Mouse (Mus musculus): Measurements from ENCODE around the gene Mlh1.

The Mlh1 gene

DNA sequence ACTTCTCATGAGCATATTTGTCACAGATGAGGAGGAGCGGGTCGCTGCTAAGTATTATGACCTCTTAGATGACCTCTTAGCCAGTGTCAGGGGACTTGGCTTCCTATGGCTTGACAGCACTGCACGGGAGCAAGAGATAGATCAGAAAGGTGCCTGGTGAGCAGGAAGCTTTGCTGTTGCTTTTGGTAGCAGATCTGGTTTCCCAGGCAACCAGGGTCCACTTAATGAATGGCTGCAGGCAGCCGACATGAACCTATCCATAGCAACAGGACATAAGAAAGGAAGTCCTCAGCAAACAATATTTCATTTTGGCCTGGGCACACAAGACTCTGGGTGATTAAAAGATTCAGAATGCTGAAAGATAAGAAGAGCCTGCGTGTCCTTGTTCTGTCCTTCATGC is 14.1 kb upstream of the Mlh1 start:
- DNase-seq (ENCODE audit: low read depth, low spot score): no peak

DNA sequence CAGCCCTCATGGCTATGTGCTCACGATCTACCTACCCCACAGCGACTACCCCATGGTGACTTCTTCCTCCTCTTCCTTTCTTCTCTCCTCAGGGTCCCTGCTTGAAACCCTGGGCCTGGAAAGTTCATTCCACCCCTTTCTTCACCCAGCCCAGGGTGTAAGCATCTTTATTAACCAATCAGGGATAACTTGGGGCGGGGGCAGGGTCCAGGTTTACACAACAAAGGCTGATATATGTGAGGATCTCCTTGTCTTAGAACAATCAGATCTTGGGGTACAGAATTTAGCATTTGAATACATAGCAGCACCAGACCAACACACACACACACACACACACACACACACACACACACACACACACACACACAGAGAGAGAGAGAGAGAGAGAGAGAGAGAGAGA is 13.5 kb upstream of the Mlh1 start:
- no peak for DNase-seq (ENCODE audit: low read depth, low spot score)

DNA sequence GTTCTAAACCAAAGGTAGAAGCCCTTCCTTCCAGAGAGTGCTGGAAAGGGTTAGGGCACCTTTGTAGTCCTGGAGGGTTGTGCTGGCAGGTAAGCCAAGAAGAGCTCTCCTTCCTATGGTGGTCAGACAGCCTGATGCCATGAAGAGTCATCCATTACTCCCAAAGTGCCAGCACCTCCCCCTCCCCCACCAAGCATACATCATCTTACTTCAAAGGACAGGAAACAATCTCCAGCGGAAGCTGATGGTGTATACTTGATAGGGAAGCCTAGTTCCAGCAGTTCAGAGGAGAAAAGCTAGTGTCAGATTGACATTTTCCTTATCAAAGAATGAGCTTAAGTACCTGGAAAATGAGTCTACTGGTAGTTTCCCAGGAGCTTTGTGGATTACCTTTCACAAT is 3.6 kb upstream of the Mlh1 start:
- DNase-seq (ENCODE audit: low read depth, low spot score): no peak

DNA sequence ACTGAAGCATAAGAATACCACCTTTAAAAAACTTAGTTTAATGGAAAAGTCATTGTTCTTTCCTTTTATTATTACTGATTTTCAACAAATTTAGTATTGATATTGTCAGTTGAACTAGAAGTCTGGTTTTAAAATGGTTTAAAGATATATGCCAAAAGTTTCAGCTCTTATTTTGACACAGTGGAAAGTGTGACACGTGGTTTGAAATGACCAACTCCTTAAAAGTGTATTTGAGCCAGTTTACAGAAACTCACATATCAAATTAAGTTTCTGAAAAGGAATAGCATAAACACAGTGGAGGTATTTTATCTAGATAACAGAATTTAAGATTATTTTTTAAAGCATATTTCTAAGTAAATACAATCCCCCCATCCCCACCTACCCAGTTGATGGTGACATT is 2.4 kb upstream of the Mlh1 start:
- no peak for DNase-seq (ENCODE audit: low read depth, low spot score)

DNA sequence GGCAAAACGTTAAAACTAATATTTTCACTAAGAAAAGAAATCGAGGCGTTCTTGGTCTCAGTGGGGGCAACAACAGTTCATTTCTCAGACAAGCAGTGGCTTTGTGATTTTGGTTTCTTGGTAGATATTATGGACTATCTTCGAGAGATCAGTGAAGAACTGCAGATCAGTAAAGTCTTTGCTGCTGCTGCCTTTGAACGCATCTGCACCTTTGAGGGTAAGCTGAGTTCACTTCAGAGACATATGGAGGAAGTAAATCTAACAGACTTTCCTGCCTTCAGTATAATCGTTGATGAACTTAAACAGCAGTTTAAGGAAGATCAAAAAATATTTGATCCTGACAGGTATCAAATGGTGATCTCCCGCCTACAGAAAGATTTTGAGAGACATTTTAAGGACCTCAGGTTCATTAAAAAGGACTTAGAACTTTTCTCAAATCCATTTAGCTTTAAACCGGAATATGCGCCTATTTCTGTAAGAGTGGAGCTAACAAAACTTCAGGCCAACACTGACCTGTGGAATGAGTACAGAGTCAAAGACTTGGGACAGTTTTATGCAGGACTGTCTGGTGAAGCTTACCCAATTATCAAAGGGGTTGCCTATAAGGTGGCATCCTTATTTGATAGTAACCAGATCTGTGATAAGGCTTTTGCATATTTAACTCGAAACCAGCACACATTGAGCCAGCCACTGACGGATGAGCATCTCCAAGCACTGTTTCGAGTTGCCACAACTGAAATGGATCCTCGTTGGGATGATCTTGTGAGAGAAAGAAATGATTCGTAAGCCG is 1.6 kb upstream of the Mlh1 start:
- no peak for DNase-seq (ENCODE audit: low read depth, low spot score)

DNA sequence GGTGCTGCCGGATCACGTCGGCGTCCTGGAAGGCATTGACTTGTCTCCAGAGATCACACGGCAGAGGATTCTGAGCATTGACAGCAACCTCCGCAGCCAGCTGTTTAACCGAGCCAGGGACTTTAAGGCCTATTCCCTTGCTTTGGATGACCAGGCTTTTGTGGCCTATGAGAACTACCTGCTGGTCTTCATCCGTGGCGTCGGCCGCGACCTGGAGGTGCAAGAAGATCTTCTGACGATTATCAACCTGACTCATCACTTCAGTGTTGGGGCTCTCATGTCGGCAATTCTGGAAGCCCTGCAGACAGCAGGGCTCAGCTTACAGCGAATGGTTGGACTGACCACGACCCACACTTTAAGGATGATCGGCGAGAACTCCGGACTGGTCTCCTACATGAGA is 765 bp upstream of the Mlh1 start:
- no peak for DNase-seq (ENCODE audit: low read depth, low spot score)

DNA sequence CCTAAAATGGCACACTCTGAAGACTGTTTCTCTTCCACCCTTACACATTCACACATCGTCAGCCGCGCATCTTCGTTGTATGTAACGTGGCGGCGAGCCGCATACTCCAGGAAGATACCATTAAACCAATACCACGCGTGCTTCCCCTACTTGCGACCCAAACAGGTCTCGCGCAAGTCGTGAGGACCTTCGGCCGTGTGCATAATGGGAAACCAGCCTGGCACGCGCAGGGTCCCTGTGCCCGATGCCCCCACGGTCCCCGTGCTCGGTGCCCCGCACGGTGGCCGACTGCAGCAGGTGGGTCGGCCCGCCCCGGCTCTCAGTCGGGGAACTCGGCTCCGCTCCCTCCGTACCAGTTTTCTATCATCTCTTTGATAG is 546 bp downstream of the Mlh1 start:
- DNase-seq (ENCODE audit: low read depth, low spot score): no peak

DNA sequence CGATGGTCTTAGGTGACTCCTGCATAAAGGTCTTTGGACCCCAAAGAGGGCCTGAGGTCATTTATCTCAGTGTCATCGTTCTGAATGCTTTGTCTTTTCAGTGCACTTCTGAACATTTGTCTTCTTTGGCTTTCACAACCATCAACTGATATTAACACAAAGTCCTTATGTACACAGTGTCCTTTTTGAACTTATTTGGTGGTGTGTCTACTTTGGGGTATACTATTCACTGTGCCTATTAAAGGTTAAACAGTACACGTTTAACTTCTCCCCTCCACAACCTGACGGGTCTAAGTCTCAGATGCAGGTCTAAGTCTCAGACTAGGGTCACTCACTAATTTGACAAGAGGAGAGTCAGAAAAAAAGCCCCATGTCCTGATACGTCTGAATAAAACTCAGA is 985 bp downstream of the Mlh1 start:
- no peak for DNase-seq (ENCODE audit: low read depth, low spot score)

DNA sequence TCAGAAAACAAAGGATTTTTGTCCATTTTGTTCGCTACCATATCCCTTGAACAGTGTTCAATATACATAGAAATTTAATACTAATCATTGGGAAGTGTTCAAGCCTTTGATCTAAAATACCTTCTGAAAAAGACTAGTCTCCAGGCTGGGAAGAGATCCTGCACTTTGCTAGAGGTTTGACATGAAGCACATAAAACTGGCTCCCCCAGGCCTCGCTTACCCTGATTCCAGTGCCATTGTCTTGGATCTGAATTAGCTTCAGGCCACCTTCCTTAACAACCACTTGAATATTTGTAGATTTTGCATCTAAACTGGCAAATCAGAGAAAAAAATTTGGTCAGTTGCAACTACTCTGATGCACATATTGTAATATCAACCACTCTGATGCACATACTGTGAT is 3.6 kb downstream of the Mlh1 start:
- no peak for DNase-seq (ENCODE audit: low read depth, low spot score)

DNA sequence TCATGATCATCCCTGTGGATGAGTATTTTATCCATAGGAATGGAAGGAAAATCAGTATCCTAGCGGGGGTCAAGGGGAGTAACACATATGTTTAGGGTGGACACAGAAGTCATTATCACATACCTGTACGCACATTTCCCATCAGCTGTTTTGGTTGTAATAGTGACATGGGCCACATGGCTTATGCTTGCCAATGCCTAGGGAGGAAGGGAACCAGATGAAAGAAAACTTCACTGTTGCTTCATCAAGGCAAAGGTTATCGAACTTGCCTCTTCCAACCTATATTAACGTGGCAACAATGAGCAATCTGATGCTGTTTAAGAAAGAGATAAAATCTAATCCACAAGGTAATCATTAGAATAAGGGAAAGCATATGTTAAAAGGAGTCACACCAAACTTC is 10.2 kb downstream of the Mlh1 start:
- no peak for DNase-seq (ENCODE audit: low read depth, low spot score)

DNA sequence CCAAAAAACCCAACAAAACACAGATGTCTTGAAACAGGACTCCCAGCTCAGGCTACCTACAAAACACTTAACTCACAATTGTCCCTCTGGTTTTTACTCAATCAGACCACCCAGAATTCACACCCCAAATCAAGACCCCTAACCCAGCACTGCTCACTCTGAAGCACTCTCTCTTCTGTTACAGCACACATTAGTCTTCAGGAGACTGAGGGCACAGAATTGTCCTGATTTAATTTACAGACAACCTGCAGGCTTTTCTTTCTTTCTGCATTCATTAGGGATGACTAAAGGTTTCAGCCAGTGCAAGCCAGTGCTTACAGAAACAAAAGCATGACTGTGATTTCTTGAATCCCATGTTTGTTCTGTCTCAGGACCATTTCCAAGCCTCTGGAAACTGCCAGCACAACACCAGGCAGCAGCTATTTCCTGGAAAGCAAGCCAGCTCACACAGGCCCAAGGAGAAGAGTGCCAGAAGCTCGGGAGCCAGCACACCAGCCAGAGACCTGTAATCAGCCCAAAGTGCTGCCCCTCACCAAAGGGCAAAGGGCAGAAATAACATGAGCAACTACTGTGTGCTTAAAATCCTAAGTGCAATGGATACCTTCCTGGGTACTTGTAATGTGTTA is 11.1 kb downstream of the Mlh1 start:
- no peak for DNase-seq (ENCODE audit: low read depth, low spot score)

DNA sequence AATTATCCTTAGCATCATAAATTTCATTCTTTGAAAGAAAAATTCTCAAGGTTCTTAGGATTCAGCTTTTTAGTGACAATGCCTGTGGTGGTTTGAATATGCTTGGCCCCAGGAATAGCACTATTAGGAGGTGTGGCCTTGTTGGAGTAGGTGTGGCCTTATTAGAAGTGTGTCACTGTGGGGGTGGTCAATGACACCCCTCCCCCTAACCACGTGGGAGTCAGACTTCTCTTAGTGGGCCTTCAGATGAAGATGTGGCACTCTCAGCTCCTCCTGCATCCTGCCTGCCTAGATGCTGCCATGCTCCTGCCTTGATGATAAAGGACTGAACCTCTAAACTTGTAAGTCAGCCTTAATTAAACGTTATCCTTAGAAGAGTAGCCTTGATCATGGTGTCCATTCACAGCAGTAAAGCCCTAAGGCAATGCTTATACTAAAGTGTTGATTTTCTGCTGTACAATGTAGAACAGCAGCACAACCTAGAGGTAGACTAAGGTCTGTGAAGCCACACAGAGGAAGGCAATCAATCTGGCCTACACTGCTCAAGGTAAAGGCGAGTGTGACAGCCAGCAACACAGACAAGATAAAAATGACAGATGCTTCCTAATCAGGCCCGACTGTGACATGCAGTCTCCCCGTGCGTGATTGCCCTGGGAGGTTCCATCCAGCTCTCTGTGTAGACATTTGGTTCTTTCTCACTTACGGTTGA is 19.3 kb downstream of the Mlh1 start:
- no peak for DNase-seq (ENCODE audit: low read depth, low spot score)

DNA sequence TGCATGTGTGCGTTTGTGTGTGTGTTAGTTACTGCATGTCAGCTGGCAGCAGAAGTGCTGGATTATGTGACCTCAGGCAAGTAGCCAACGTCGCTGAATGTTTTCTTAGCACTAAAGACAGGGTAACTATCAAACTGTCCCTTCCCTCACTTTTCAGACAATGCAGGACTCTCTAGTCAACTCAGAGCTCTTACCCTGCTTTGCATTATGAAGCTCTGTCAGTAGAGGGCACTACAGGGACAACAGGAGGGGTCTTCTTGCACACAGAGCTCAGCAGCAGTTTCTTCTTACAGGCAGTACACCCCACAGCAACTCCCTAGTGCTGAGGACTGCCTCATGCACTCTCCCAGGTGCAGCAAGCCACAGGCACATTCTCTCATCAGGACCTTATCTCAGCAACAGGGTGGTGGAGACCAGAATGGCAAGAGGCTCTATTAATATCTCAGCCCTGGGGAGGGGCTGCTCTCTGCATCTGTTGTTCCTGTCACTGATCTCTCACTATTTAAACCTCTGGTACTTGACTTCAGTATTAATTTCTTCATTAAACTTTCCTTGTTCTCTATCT is 23.8 kb downstream of the Mlh1 start:
- no peak for DNase-seq (ENCODE audit: low read depth, low spot score)

DNA sequence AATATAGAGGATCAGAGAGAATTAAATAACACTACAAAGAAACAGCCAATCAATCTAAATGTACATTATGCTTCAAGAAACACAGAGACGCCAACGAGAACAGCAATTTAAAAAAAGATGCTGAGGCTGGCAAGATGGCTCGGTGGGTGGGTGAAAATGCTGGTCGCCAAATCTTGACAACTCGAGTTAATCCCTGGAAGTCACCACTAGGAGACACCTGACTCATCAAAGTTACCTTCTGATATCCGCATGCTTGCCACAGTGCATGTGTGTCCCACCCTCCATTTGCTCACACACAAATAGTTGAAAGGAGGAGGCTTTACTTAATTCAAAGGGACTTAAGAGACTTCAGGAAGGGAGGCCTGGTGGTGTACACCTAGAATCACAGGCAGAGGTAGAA is 26.0 kb downstream of the Mlh1 start:
- DNase-seq (ENCODE audit: low read depth, low spot score): no peak

DNA sequence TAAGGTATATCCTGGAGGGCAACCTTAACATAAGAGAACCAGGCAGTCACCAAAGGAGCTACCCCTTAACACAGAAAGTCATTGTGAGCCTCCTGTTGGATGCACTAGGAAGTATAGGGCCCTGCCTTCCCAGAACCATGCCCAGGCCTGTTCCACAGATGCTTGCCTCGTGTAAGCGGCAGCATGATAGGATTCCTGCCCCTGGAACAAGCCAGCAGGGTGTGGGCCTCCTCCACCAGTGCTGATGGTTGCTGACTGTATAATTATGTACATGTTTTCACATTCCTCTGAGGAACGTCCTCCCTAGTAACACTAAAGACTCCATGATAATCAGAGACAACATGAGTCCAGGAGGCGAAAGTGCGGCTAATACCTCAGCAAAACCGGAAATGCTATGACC is 28.2 kb downstream of the Mlh1 start:
- no peak for DNase-seq (ENCODE audit: low read depth, low spot score)

DNA sequence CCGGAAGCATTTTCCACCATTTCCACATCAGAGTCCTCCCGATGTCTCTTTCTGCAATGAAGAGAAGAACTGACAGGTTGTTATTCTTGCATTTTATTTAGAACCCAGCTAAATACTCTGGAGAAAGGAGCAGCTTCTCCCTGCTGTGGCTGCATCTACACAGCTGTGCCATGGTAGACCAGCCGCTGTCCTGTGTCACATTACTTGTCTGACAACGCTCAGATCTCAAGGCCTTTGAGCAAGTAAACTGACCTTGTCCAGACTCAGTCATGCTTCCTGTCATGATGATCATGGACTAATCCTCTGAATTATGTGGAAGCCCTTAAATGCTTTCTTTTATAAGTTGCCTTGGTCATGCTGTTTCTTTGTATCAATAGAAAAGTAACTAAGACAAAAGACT is 31.8 kb downstream of the Mlh1 start:
- no peak for DNase-seq (ENCODE audit: low read depth, low spot score)

DNA sequence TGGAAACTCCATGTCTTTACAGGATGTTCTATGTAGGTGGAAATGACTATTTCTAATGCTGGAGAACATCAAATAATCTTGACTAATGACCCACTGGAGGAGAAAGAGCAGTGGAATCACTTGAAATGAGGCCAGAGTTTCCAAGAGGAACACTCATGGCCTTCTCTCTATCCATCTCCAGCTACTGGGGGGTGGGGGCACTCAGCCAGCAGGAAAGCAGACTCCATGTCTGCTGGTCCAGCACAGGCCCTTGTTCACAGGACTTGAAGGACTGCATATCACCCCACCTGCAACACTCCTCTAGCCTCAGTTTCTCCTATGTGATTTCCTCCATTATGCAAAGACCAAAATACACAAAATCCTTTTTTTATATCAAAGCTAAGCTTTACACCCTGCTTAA is 33.9 kb downstream of the Mlh1 start:
- no peak for DNase-seq (ENCODE audit: low read depth, low spot score)

DNA sequence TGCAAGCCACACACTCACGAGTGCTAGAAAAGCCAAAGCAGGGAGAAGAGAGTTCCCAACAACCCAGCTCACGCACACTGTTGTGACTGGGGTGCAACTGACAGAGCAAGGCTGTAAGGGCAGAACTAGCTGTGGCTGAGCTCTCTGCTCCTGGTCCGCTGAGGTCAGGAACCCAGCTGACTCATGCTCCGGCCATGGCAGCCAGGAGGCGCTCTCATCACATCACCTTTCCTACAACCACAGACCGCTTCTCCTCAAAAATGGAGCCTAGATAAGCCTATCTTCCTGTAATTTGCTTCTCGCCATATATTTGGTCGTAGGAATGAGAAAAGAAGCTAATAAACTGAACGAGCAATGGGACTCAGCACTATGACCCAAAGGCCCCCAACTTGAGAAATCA is 36.9 kb downstream of the Mlh1 start:
- no peak for DNase-seq (ENCODE audit: low read depth, low spot score)

DNA sequence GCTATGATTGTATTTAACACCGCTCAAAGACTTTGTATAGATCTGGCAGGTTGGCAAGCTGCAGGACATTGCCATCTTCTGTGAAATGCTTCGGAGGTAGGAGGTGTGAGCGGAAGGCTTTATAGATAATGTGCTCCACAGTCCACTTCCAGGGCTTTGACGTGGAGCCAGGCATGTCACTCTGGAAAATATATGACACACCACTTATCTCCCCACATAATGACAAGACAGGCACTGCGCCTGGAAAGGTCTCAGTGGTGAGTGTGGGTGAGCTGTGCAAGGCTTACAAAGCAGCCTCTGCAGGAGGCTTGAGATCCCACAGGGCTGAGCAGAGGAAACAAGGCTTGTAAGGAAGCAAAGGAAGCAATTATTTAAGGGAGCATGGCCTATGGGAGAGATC is 43.1 kb downstream of the Mlh1 start:
- no peak for DNase-seq (ENCODE audit: low read depth, low spot score)

DNA sequence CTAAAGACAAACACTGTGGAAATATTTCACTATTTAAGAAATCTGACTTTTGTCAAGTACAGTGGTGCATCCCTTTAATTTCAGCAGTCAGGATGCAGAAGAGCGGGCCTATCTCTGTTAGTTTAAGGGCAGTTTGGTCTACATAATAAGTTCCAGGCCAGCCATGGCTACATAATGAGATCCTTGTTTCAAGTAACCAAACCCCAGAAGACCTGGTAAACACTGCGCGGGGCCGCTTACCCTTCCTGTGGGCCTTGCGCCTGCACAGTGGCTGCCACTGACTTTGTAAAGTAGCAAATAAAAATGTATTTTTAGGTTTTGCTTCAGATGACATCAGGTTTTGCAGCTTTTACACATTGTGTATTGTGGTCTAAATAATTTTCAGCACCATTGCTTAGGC is 48.2 kb downstream of the Mlh1 start:
- no peak for DNase-seq (ENCODE audit: low read depth, low spot score)

DNA sequence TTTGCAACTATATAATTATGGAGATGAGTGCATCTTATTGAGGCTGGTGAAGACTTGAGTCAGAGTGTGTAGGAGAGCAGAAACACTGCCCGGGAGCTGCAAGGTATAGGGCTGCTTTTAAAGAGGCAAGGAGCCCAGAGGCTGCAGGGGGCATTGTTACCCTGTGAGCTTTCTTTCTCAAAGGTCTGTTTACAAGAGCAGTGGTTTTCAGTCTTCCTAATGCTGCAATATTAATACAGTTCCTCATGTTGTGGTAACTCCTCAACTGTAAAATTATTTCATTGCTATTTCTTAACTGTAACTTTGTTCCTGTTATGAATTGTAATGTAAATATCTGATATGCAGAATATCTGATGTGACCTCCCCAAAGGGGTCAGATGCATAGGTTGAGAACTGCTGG is 50.0 kb downstream of the Mlh1 start:
- no peak for DNase-seq (ENCODE audit: low read depth, low spot score)

DNA sequence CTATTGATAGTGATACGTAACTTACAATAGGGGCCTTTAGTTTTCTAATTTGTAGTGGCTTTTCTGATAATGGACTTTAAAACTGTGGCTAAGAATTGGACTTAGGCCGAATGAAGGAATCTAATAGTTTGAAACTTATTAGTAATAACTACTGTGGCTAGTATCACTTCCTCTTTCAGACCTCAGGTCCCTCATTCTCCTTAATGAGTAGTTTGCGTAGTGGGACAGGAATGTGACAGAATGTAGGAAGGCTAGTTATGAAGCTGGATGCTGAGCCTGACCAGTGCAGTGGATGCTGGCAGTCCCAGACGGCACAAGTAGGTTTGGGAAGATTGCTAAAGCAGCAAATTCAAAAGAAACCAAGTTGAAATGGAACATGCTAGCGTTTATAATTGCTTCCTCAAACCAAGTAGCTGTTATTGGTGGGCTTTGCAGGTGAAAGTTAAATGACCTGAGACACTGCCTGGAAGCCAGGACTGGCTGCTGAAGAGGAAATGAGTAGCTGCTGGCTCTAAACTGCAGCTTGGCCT is 51.0 kb downstream of the Mlh1 start:
- DNase-seq (ENCODE audit: low read depth, low spot score): no peak

DNA sequence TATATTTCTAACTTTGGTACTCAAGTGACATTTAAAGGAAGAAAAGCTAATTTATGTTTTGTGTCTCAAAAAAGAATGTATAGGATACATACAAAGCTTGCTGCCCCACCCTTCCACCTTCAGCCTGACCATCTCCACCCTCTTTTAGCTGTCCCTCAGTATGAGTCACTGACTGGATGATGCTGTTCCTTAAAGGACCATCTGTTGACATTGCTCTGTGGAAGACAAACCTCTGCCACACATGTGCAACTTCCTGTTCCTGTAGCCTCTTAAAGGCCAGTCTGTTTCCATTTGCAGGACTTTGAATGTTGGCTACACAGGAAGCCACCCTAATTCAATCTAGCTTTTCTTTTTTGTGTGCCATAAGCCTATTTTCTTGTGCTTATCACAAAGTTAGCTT is 55.2 kb downstream of the Mlh1 start:
- DNase-seq (ENCODE audit: low read depth, low spot score): no peak

Data from WW6 (cell line).